Mouse (Mus musculus) neural tube, embryonic 10.5 days (tissue): Measurements from ENCODE around the gene Pard3.

ENCODE experiments used
- DNase-seq: peaks from one replicate; pipeline ENCODE4 v3.0.0-alpha.2; 2017; ENCODE audit warnings: low spot score; ENCODE audit errors: extremely low spot score

The Pard3 gene

DNA sequence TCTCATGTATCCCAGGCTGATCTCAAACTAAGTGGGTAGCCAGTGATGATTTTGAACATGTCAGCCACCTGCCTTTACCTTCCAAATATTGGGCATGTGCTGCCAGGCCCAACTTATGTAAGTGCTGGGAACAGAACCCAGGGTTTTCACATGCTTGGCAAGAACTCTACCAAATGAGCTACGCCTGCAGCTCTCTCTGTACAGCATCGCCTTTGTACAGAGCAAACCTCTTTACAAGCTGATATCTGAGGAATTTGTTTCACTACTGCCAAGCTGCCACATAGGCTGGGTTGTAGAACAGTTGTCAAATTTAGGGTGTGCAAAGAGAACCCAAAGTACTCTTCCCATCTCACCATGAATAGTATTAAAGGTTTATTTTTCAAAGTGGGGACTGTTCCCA lies 416.3 kb downstream of the Pard3 start:
- no peak for DNase-seq

DNA sequence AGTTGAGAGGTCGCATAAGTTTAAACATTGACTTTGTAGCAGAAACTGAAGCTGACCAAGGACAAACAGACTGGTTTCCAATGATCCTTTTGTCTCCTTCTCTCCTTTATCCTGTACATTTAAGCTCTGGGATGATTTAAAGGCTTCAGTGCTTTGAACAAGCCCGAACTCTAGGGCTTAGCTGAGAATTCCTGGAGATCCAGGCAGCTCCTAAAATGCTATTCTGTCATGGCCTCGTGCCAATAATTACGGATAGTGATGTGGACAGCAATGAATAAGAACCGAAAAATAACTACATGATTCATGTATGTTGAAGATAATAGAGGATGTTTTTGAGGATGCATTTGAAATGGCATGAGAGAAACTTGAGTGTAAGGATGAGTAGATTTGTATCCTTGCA lies 421.9 kb downstream of the Pard3 start:
- DNase-seq = no peak

DNA sequence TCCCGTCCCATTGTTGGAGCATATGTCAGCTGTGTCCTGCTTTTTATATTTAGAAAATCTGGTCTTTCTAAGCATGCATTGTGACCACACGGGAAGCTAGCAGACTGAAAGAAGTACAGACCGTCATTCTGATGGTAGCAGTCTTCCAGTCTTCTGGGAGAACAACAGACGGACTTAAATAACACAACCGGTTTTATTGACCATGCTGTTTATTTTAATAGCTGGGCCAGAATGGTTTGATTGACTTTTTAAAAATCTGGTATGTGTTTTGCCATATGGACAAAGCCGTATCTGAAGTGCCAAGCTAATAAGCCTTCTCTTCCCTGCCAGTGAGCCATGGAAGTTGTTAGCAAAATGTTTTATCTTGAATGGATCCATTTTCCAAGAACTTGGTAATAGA lies 428.3 kb downstream of the Pard3 start:
- no peak for DNase-seq

DNA sequence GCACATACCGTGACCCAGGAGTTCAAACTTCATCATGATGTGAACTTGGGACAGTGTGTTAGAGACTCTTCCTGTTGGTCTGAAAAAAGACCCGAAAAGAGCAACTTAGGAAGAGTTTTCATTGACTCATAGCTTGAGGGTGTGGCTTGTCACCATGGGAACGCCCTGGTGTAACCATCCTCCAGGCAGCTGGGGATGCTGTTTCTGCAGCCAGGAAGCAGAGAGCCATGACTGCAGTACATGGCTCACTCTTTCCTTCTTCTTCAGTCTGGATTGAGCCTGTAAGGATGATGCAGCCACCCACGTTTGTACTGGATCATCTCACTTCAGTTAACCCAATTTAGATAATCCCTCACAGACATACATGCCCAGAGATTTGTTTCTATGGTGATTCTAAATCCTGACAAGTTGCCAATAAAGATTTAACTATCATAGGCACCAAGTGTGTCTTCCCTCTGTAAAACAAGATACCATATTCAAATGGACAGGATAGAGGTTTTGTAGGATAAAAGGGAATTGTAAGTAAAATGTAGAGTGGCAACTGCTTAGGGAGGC lies 431.6 kb downstream of the Pard3 start:
- DNase-seq = no peak

DNA sequence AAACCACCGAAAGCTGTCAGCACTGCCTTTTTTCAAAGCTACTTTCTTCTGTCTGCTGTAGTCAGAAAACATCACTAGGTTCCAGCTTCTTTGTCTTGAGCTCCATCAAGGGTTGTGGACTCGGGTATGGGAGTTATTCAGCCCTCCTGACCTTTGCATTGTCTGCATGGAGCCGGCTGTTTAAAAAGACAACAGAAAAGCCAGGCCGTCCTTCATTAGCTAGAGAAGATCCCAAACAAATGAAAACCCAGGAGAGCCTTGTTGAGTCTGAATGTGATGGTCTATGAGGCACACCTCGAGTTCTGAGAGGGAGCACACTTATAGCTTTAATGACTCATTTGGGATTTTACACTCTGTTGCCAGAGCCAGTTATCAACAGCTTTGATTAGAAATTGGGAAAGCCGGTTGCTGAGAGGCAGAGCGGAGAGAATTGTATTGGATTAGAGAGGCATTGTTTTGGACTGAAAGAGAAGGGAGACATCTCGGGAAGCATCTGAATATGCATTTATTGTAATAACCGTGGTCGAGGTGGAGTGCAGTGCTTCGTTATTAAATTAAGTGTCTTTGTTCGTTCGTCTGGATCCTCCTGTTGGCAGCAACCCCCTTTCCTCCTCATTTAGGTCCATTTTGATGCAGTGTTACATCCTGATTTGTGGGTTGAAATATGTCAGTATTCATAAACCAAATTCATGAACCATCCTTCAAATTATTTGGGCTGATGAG lies 435.5 kb downstream of the Pard3 start:
- DNase-seq = peak; percentile 39

DNA sequence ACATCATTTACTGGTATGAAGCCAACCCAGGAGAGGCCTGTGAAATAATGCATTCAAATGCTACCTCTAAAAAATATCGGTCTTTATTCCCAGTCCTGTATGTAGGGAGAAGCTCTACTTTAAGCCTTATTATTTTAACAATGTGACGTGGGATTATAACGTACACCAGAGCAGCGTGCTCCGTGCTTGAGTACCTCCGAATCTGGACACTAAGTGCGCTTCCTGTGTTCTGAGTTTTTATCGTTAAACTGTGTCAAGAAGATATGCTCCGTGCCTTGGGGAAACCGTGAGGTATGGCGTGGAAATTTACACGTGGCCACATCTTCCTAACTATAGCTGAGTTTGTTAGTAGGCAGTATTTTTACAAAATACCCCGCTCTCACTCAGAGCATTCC lies 436.0 kb downstream of the Pard3 start:
- no peak for DNase-seq

DNA sequence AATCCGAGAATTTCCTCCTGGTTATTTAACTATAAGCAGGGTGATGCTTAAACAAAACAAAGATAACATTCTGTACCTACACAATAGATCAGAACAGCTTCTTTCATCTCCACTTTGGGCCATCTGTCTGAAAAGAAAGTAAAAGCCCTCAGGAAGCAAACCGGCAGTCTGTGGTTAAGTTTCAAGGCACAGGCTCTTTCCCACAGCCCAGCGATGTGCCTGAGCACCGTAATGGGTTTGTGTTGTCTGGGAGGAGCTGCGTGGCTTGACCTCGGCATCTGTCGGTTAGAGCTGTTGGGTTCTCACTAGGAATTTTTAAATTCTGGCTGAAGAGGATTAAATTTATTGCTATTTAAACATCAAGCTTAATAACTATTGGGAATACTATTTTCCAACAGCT lies 436.5 kb downstream of the Pard3 start:
- DNase-seq = peak; percentile 39

DNA sequence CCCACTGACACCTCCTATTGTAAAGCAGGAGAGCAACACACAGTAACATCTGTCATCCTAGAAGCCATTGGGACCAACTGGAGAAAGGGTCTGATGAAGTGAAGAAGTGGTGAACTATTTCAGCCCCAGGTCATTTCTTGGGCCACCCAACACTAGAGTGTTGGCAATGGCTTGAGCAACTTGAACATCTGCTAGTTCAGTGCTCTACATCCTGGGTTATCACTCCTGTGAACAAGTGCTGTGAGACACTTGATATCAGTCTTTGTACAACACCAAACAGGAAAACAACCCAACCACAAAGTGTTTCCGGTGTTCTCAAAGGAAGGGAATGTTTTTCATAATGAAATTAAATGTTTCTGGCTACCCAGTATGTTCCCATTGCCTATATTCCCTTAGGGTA lies 438.1 kb downstream of the Pard3 start:
- no peak for DNase-seq

DNA sequence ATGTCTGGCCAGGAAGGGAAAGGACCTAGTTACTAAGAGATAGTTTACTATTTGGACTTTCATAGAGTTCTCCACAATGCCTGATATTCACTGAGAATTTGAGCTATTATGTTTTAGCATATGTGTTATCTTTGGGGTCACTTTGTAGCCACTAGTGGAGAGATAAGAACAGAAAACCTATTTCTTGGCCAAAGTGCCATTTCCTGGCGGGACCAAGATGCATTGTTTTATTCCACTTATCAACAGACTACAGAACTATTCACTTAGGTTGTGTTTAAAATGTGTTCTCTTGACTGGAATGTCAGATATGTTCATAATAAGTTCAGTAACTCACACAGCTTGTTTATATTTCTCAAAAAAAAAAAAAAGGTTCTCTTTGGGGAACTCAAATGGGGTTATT lies 441.6 kb downstream of the Pard3 start:
- no peak for DNase-seq

DNA sequence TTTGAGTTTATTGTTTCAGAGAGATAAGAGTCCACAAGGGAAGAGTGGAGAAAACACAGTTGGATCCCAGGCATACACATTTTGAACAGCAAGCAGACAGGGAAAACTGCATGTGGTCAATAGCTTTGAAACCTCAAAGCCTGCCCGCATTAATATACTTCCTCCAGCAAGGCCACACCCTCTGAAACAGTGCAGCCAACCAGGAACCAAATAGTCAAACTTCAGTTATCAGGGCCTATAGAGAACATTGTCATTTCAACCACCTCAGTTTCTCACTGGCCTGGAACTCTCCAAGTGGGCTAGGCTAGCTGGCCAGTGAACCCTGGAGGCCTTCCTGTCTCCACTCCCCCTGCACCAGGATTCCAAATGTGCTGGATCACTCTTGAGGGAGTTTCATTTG lies 442.6 kb downstream of the Pard3 start:
- no peak for DNase-seq

DNA sequence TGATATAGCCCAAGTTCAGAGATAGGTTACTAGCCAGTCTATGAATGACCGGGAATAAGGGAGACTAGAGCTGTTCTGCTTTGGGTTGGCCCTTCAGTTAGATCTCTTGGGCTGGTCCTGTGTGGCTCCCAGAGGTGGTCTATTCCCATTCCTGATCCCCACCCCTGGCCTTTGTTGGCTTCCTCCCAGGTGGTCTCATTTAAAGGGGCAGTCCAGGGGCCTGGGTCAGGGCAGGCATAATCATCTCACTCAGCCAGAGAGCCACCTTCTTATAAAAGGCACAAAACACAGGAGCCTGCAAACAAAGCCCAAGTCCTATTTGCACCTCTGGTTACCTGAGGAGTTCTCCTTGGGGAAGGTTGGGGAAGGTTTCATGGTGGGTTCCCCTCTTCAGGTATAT lies 447.6 kb downstream of the Pard3 start:
- DNase-seq = no peak

DNA sequence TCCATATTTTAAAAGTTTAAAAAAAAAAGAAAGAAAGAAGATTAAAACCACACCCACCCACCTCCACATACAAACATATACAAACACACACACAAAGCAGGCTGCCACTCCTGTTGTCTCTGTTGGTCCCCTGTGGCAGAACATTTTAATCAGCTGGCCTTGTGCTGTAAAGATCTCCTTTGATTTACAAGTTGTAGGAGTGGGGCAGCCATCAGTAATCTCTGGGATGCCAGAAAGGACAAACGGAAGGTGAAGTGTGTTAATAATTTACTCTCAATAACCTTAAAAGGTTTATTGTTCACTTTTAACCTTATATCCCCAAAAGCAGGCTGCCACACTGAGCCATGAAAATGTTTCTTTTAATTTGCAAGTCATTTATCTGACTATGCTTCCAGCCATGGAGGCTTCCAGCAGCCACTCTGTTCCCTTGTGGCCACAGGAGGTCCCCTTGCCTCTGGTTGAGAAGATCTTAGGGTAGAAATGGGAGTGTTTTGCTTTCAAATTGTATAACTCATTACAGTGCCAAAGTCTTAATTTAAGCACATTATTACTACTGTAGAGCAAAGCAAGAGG lies 448.4 kb downstream of the Pard3 start:
- no peak for DNase-seq

DNA sequence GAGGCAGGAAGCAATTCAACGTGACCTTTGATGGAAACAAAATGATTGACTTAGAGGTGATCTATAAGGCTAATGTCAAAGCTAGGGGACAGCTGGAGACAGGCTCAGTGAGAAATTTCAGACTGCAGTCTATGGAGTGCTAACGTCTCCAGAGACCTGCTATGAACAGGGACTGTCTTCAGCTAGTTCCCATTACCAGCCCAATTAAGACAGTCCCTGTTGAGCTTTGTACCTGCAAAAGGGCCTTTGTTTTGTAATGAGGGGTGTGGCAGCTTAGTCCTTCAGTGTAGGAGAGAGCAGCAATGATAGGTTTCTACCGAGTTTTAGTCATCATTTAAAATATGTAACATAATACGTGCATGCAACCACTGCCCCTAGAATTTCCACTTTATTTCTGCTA lies 448.9 kb downstream of the Pard3 start:
- DNase-seq = no peak

DNA sequence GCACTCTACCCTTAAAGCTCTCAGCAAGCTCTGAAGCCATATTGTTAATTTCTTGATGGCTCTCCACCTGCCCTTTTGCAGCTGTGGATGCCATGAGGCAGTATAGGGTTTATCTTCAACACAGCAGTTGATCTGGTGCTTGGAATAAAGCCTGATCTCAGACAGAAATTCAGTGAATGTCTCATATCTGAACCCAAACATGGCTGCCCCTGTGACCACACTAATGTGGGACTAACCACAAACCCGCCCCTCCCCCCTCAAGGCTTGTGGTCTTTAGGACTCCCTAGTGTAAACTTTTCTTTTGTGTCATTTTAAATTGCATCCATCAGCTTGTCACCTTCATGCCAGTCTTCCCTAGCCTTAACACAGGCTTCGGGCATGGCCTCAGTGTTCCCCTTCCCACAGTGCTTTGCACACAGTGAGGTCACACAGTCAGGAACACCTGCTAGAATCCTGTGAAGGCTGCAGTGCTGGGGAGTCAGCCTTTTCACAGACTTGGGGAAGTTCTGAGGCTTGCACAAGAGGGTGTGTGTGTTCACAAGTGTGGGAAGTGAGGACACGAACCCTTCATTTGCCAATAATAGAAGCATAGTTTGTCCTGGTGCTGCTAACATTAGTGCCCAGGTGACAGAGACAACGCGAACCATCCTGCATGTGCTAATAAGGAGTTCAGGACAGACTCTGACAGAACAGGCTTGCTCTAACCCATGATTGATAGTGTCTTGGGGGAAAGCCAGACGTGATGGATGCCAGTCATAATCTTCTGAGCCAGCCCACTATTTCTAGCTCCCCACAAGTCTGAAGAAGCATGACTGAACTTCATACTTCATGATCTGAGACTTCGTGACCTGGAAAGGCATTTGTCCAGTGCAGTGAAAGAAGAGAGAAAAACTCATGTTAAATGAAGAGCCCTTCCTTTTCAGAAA lies 451.4 kb downstream of the Pard3 start:
- DNase-seq = no peak

DNA sequence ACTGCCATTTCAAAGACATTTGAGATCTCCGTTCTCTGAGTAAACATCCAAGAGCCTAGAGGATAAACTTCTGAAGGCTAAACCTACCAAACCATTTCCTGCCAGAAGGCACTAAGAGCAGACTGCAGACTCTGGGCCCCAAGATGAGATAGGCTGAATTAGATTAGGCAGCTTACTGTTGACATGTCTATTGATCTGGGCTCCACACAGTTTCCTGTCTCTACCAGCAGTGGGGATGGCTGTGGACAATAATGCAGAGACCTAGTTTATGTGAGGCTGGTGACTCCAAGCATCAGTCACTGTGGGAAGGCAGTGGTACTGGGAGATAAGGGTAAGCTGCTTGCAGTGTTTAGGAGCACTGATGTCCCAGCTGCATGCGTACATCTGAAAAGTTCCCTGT lies 452.4 kb downstream of the Pard3 start:
- no peak for DNase-seq

DNA sequence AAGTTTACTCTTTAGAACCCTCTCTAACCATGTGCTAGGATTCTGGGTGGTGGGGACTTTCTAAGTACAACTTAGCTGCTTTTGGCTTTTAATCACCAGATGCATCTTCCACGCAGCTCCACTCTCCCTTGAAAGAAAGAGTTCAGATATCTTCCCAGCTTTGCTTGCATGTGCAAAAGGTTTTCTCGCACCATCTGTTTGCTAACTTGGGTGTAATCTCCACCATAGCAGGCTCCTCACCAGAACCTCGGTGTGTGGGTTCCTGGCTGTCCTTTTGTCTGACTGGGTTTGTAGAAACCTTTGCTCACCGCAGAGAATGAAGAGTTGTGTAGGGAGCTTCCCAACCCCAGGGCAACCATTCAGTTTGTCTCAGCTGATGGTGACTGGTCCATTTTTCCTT lies 462.0 kb downstream of the Pard3 start:
- DNase-seq = no peak

DNA sequence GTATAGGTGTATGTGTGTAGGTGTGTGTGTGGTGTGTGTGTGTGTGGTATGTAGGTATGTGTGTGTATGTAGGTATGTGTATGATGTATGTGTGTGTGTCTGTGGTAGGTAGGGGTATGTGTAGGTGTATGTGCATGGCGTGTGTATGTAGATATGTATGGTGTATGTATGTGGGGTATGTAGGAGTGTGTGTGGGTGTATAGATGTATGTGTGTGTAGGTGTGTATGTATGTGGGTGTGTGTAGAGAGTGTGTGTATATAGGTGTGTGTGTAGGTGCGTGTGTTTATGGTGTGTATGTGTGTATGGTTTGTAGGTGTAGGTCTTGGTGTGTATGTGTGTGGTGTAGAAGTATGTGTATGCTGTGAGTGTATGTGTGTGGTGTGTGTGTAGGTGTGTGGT lies 464.6 kb downstream of the Pard3 start:
- no peak for DNase-seq

DNA sequence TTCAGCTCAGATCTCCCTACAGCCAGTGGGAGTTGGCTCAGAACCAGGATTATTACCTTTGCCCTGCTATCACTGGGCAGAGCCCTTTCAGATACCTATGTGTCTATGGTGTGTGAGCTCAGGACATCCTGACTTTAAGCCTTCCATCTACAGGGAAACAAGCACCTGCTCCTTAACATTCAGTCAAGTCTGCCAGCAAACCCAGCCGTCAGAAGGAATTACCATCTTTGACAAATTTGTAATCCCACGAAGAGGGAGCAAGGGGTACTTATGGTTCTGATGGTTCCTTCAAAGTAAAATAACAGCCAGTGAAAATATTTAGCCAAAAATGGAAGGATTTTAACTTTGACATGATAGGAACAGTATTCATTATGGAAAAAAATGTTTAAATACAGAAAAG lies 466.1 kb downstream of the Pard3 start:
- DNase-seq = no peak

DNA sequence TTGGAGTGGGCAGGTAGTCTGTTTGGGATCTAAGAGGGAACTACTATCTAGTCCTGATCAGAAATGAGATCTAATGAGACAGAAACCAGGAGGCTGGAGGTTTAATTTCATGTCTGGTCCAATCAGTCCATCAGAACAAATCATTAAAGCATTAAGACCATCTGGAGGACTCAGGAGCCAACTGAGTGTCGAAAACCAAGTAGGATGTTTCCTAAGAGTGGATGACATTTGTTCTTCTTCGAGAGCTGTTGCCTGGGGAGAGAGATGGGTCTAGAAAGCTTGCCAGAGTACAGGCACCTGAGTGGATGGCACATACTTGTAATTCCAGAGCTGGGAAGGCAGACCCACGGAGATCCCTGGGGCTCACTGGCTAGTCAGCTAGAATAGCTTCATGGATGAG lies 468.2 kb downstream of the Pard3 start:
- DNase-seq = no peak

DNA sequence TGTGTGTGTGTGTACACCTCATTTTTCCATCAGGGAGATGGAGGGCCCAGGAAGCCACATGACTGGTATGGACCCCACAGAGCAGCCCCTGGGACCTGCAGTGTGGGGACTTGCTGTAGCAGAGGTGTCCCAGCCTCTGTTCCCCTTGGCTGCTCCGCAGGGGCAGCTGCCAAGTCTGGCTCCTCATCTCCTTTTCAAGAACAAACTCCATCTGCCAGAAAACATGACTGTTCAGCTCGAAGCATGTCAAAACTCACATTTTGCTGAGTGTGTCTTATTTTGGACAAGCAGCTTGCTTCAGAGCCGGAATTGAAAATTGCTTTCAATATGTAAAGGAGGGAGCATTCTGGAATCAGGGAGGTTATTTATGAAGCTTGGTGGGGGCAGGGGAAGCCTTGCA lies 471.1 kb downstream of the Pard3 start:
- DNase-seq = no peak

DNA sequence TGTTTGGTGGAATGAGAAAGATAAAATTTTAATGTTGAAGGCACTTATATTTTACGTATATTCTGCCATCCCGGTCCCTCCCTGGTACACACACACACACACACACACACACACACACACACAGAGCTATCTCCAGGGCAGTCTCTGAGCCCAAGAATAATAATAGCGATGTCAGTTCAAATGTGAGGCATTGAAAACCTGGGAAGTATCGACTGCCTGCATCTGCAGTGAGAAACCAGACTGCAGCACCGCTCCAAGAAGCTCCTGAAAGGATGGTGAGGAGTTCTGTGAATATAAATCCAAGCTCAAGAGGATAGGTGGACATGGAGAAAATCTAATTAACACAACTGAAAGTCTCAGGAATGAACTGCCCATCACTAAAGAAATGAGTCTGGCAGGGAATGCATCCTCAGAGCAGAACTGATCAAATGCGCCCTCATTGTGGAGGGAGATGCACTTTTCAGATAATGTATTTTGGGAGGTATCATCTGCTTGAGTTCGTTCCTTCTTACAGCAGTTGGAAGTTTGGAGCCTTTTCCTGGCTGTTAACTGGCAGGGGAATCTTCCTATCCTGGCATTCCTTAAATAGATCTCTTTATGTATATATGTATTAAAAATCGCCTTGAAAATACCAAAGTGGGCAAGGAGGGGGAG lies 471.6 kb downstream of the Pard3 start:
- DNase-seq = no peak

DNA sequence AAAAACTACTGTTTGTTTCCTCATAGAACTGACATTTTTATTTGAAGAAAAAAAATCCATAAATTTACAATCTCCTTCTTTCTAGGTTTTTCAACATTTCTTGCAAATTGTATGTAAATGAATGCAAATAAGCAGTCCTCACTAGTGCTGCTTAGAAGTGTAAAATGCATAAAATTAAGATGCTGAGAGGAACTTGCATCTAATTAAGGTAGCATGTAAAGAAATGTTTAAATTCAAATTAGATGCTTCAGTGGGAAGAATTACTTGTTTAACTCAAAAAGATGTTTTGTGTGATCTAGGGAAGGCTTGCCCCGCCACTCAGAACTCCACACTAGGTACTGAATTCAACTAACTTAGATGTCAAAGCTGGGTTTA lies 472.1 kb downstream of the Pard3 start:
- DNase-seq = no peak
